Mouse (Mus musculus) midbrain, embryonic 11.5 days (tissue): ENCODE measurements at regions not wholly inside any gene's neighbourhood (a gene's known extent, or its start where the extent isn't known, plus 50 kb on each side); places are given as distances from the start of the nearest gene placed in this dataset.

Source experiments
- ATAC-seq: fragments of 200-750 bp; cut with Nextera tagmentation; 2 replicates; pipeline ENCODE4 v1.8.0; 2017; ENCODE audit warnings: moderate TSS enrichment, moderate library complexity; ENCODE audit not compliant: low FRiP score
- DNase-seq: peaks from one replicate; pipeline ENCODE4 v3.0.0; 2015; ENCODE audit warnings: low spot score; ENCODE audit errors: missing footprints
- H3K27ac ChIP-seq: fragments of 300-500 bp; sonication (generic); 2 replicates; pipeline ENCODE4 v1.5.1; 2014; ENCODE audit warnings: low read depth, low read length
- H3K27me3 ChIP-seq: fragments of 300-500 bp; sonication (generic); 2 replicates; pipeline ENCODE4 v1.6.1; 2014; ENCODE audit warnings: mild to moderate bottlenecking, low read length, moderate library complexity, mixed read lengths; ENCODE audit not compliant: control insufficient read depth, insufficient read depth
- H3K36me3 ChIP-seq: fragments of 300-500 bp; sonication (generic); 2 replicates; pipeline ENCODE4 v1.6.1; 2014; ENCODE audit warnings: mild to moderate bottlenecking, low read length, moderate library complexity, mixed read lengths; ENCODE audit not compliant: control insufficient read depth, insufficient read depth
- H3K4me1 ChIP-seq: fragments of 300-500 bp; sonication (generic); 2 replicates; pipeline ENCODE4 v1.6.1; 2014; ENCODE audit warnings: low read length; ENCODE audit not compliant: control insufficient read depth, insufficient read depth
- H3K4me2 ChIP-seq: fragments of 300-500 bp; sonication (generic); 2 replicates; pipeline ENCODE4 v1.6.1; 2014; ENCODE audit warnings: mild to moderate bottlenecking, moderate library complexity
- H3K4me3 ChIP-seq: fragments of 300-500 bp; sonication (generic); 2 replicates; pipeline ENCODE4 v1.5.1; 2014; ENCODE audit warnings: low read depth, low read length
- H3K9ac ChIP-seq: fragments of 300-500 bp; sonication (generic); 2 replicates; pipeline ENCODE4 v1.6.1; 2014; ENCODE audit warnings: low read length
- H3K9me3 ChIP-seq: fragments of 300-500 bp; sonication (generic); 2 replicates; pipeline ENCODE4 v1.6.1; 2016; ENCODE audit warnings: low read length; ENCODE audit not compliant: control insufficient read depth
- WGBS: fragments of 180-500 bp; shearing (Covaris S2); extraction: QIAGEN DNeasy Blood & Tissue Kit; methylation state at CpG from one replicate; pipeline ENCODE4 v1.1.7; 2014; 5-methylcytosine and 5-hydroxymethylcytosine counted together

DNA sequence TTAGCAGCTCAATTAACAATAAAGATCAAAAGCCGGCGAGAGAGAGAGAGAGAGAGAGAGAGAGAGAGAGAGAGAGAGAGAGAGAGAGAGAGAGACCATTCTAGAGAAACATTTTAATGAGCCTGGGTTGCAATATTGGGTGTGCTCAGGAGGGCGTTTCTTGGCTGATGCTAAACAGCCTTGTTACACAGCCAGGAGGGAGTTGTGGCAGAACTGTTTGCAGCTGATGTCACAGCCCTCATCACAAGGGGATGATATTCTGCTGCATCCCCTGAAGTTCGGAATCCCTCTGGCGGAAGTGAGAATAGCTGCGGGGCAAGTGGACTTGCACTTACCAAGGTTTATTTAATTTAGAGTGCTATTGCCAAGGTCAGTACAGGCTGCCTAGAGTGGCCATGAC lies 100.7 kb upstream of the Fbxo11 start:
- no peaks in the 10 kb centered on the region for H3K27me3 ChIP-seq
- DNase-seq, result no peak
- no peaks in the 10 kb centered on the region for H3K9me3 ChIP-seq
- H3K27ac ChIP-seq, result no peak overlapping the region
- no peak overlapping the region for H3K4me2 ChIP-seq
- H3K4me3 ChIP-seq, result no peak overlapping the region
- no peak overlapping the region for H3K9ac ChIP-seq
- ATAC-seq, result no peak
- 92% methylated on average over 6 of the region's 6 CpGs for WGBS
- no peaks in the 10 kb centered on the region for H3K4me1 ChIP-seq
- no peaks in the 10 kb centered on the region for H3K36me3 ChIP-seq

GRCm38 (mm10) chr17:88168262-88169096 lies 103.4 kb upstream of the Fbxo11 start:
- Histone ChIP-seq H3K4me1 (no peaks in the 10 kb centered on the region), H3K9me3 (no peaks in the 10 kb centered on the region)
- ATAC-seq, result no peak

DNA sequence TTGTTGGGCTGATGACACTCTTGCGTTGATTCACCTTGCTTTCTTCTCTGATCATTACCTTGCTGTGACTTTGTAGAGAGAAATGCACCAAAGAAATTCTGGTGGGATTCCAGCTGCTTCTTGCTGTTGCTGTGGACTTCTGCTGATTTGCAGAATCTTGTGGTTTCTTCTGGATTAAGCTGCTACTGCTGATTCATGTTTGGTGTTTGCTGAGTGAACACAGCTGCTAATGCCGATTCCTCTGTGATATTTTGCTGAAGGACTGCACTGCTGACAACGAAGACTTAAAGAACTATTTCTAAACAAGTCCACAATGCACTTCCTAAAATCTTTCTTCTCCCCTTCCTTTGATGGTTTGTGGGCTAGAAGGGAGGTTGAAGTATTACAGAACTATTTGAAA lies 106.5 kb upstream of the Fbxo11 start:
- ATAC-seq, result no peak
- 86% methylated on average over 3 of the region's 3 CpGs for WGBS

More at GRCm38 (mm10) chr17:88168262-88169096, 103.4 kb upstream of the Fbxo11 start:
- Histone ChIP-seq H3K27me3 (no peaks in the 10 kb centered on the region), H3K4me3 (no peak overlapping the region), H3K9ac (no peak overlapping the region), H3K36me3 (no peaks in the 10 kb centered on the region), H3K4me2 (no peak overlapping the region), H3K27ac (no peak overlapping the region)
- 79% methylated on average over 8 of the region's 8 CpGs for WGBS
- DNase-seq, result no peak

GRCm38 (mm10) chr17:88173354-88174032 lies 108.4 kb upstream of the Fbxo11 start:
- no peak overlapping the region for H3K27ac ChIP-seq
- no peaks in the 10 kb centered on the region for H3K36me3 ChIP-seq
- ATAC-seq (no peak), DNase-seq (no peak)
- no peaks in the 10 kb centered on the region for H3K4me1 ChIP-seq
- no peaks in the 10 kb centered on the region for H3K27me3 ChIP-seq
- H3K9me3 ChIP-seq, result no peaks in the 10 kb centered on the region
- H3K9ac ChIP-seq, result no peak overlapping the region
- no peak overlapping the region for H3K4me2 ChIP-seq
- WGBS, result 79% methylated on average over 4 of the region's 4 CpGs
- no peak overlapping the region for H3K4me3 ChIP-seq

More for the DNA sequence above, 106.5 kb upstream of the Fbxo11 start:
- no peak for DNase-seq
- Histone ChIP-seq H3K27me3 (no peaks in the 10 kb centered on the region), H3K4me1 (no peaks in the 10 kb centered on the region), H3K9ac (no peak overlapping the region), H3K4me2 (no peak overlapping the region), H3K9me3 (no peaks in the 10 kb centered on the region), H3K4me3 (no peak overlapping the region), H3K36me3 (no peaks in the 10 kb centered on the region), H3K27ac (no peak overlapping the region)

GRCm38 (mm10) chr17:88174242-88174679 lies 109.2 kb upstream of the Fbxo11 start:
- ATAC-seq (no peak), DNase-seq (peak; percentile 86)
- Histone ChIP-seq H3K27ac (no peak overlapping the region), H3K4me1 (no peaks in the 10 kb centered on the region), H3K27me3 (no peaks in the 10 kb centered on the region), H3K9ac (no peak overlapping the region), H3K4me2 (no peak overlapping the region), H3K4me3 (no peak overlapping the region), H3K36me3 (no peaks in the 10 kb centered on the region), H3K9me3 (no peaks in the 10 kb centered on the region)
- 85% methylated on average over 10 of the region's 10 CpGs for WGBS

DNA sequence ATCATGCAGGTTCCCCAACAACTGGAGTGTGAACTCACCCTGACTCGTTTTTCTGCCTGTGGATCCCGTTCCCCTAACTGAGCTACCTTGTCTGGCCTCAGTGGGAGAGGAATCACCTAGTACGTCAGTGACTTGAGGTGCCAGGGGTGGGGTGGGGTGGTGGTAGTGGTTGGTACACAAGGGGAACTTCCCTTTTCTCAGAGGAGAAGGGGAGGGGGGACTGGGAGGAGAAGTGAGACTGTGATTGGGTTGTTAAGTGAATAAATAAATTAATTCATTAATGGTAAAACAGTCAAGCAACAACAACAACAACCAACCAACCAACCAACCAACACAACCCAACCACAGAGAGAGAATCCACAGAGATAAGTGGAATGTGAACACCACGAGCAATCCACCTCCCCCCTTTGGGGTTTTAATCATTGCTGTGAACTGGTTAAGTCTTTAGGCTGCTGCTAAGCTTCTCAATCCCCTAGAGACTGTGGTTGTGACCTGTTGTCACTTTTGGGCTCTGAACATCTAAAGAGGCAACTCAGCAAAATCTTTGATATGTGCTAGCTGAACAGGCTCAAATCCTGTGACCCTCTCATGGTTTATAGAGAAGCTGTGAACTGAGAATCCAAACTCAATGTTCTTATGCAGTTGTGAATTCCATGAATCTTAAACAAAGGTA lies 111.0 kb upstream of the Fbxo11 start:
- ATAC-seq, result no peak
- no peak overlapping the region for H3K4me2 ChIP-seq

GRCm38 (mm10) chr17:88190735-88191134 lies 125.6 kb upstream of the Fbxo11 start:
- no peak for DNase-seq

More for the DNA sequence above, 111.0 kb upstream of the Fbxo11 start:
- DNase-seq, result no peak
- H3K36me3 ChIP-seq, result no peaks in the 10 kb centered on the region
- H3K27me3 ChIP-seq, result no peaks in the 10 kb centered on the region
- H3K4me3 ChIP-seq, result no peak overlapping the region
- WGBS, result 82% methylated on average over 4 of the region's 4 CpGs
- no peak overlapping the region for H3K9ac ChIP-seq
- H3K9me3 ChIP-seq, result no peaks in the 10 kb centered on the region
- H3K4me1 ChIP-seq, result no peaks in the 10 kb centered on the region
- H3K27ac ChIP-seq, result no peak overlapping the region

DNA sequence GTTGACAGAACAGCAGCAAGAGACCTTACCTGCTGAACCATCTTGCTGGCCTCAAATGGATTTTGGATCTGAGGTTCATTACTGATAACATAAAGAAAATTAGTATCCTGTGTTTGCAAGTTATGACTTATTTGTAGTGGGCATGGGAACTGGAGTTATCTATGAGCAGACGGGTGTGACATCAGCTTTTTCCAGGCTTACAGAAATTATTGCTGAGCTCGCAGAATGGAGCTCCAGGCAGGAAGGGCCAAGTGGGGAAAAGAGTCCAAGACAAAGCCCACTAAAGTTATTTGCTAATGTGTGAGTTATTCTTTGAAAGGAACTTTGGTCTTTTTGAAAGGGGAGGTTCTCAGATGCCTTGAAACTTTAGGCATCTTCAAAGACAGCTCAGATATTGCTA lies 126.4 kb upstream of the Fbxo11 start:
- no peak for DNase-seq
- no peak for ATAC-seq
- Histone ChIP-seq H3K4me2 (no peak overlapping the region), H3K4me3 (no peak overlapping the region), H3K9me3 (no peaks in the 10 kb centered on the region), H3K27ac (no peak overlapping the region), H3K27me3 (no peaks in the 10 kb centered on the region), H3K9ac (no peak overlapping the region), H3K36me3 (no peaks in the 10 kb centered on the region), H3K4me1 (no peaks in the 10 kb centered on the region)
- 90% methylated on average over 2 of the region's 2 CpGs for WGBS

More at GRCm38 (mm10) chr17:88190735-88191134, 125.6 kb upstream of the Fbxo11 start:
- H3K4me3 ChIP-seq, result no peak overlapping the region
- no peak overlapping the region for H3K4me2 ChIP-seq
- no peaks in the 10 kb centered on the region for H3K36me3 ChIP-seq
- H3K9me3 ChIP-seq, result no peaks in the 10 kb centered on the region
- no peak overlapping the region for H3K9ac ChIP-seq
- no peaks in the 10 kb centered on the region for H3K27me3 ChIP-seq
- H3K4me1 ChIP-seq, result no peaks in the 10 kb centered on the region
- no peak for ATAC-seq
- H3K27ac ChIP-seq, result no peak overlapping the region
- 89% methylated on average over 5 of the region's 5 CpGs for WGBS
